Mouse (Mus musculus): Measurements from ENCODE around the gene Tbcel.

DNA sequence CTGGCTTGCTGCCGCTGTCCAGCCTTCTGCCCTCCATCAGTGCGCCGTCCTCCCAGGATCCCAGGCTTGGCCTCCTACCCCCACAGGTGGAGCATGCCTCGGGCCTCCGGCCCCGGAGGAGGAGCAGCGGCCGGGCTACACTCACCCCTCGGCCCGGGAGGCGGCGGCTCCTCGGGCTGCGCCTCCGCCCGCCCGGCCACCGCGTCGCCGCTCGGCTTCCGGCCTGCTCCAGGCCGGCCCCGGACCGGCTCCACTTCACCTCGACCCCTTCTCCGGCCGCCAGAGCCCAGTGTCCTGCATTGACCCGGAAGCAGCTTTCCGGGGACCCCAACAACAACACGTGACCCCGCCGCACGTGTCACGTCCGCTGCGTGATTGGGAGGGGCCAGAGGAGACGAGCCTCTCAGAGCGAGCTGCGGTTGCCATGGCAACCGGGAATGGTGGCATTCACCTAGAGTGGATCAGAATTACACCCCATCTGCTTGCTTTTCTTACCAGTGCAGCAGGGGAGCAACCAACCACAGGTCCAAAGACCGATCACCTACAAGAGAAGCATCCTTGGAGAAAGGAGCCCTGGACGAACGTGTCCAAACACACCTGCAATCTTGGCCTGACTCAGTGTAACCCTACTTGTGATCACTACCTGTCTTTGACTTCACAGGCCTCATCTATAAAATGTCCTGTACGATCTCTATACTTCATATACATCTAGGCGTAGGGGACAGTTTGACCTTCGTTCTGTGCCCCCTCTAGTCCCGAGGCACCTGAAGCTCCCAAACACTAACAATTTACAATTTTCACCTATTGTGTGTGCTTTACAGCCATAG is 35.5 kb downstream of the Tbcel start:
- TF ChIP-seq GATA1 (IDR thresholded peaks at IDR 0.05; ENCODE audit: borderline replicate concordance, low read length) (no peak), FLI1 (IDR thresholded peaks at IDR 0.05; ENCODE audit: low read length) (no peak)

Measured in megakaryocyte, embryonic 14.5 days (primary cell).